Mouse (Mus musculus) kidney, postnatal 0 days (tissue): ENCODE measurements at regions not wholly inside any gene's neighbourhood (a gene's known extent, or its start where the extent isn't known, plus 50 kb on each side); places are given as distances from the start of the nearest gene placed in this dataset.

Experiments used
- ATAC-seq: fragments of 200-750 bp; cut with Nextera tagmentation; replicated peaks from 2 replicates; pipeline ENCODE4 v1.8.0; 2017; ENCODE audit warnings: low read depth, moderate number of reproducible peaks, moderate TSS enrichment, moderate library complexity; ENCODE audit not compliant: low FRiP score
- DNase-seq: peaks from one replicate; pipeline ENCODE4 v3.0.0-alpha.2; 2016; ENCODE audit warnings: low spot score
- H3K27ac ChIP-seq: fragments of 300-500 bp; sonication (generic); 2 replicates; pipeline ENCODE4 v1.5.1; 2014; ENCODE audit warnings: mild to moderate bottlenecking
- H3K27me3 ChIP-seq: fragments of 300-500 bp; sonication (generic); 2 replicates; pipeline ENCODE4 v1.6.1; 2014; ENCODE audit warnings: low read length, mixed read lengths; ENCODE audit not compliant: insufficient read depth
- H3K36me3 ChIP-seq: fragments of 300-500 bp; sonication (generic); 2 replicates; pipeline ENCODE4 v1.6.1; 2014; ENCODE audit warnings: low read length, mixed read lengths; ENCODE audit not compliant: insufficient read depth
- H3K4me1 ChIP-seq: fragments of 300-500 bp; sonication (generic); replicated peaks from 2 replicates; pipeline ENCODE4 v1.6.1; 2014; ENCODE audit warnings: antibody characterized with exemption, low read length, mixed read lengths; ENCODE audit not compliant: insufficient read depth
- H3K4me2 ChIP-seq: fragments of 300-500 bp; sonication (generic); 2 replicates; pipeline ENCODE4 v1.6.1; 2014; ENCODE audit warnings: mild to moderate bottlenecking, low read length, moderate library complexity, mixed read lengths
- H3K4me3 ChIP-seq: fragments of 300-500 bp; sonication (generic); replicated peaks from 2 replicates; pipeline ENCODE4 v1.5.1; 2014; ENCODE audit warnings: low read depth, low read length
- H3K9ac ChIP-seq: fragments of 300-500 bp; sonication (generic); 2 replicates; pipeline ENCODE4 v1.6.1; 2014; ENCODE audit warnings: low read depth, low read length
- H3K9me3 ChIP-seq: fragments of 300-500 bp; sonication (generic); replicated peaks from 2 replicates; pipeline ENCODE4 v1.6.1; 2016; ENCODE audit warnings: low read length, inconsistent platforms, mixed read lengths
- CTCF ChIP-seq: IDR thresholded peaks from 2 replicates; pipeline ENCODE4 v1.5.1; 2016; ENCODE audit warnings: antibody characterized with exemption, low read depth, mild to moderate bottlenecking, moderate library complexity
- WGBS: fragments of 180-500 bp; shearing (Covaris S2); extraction: QIAGEN DNeasy Blood & Tissue Kit; methylation state at CpG from one replicate; pipeline ENCODE4 v1.1.7; 2014; 5-methylcytosine and 5-hydroxymethylcytosine counted together

DNA sequence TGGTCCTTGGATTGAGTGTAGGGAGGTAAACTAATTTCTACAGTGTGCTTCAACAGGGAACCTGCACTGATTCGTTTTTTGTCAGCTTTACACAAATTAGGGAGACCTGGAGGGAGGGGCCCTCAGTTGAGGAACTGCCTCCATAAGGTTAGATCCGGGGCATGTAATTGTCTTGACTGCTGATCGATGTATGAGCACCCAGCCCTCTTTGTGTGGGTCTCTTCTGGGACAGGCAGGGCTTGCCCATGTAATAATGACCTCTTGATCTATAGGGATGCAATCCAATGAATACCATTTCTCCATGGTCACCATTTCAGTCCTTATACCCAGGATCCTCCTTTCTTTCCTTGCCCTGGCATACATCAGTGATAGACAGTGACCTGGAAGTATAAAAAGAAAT, 398.4 kb downstream of the Rergl start:
- no peak overlapping the region for H3K9ac ChIP-seq
- H3K4me3 ChIP-seq, result no peak overlapping the region
- H3K4me2 ChIP-seq, result no peak overlapping the region
- no peak overlapping the region for H3K27ac ChIP-seq
- no peaks in the 10 kb centered on the region for H3K27me3 ChIP-seq
- ATAC-seq, result no peak
- no peaks in the 10 kb centered on the region for H3K9me3 ChIP-seq
- DNase-seq, result no peak
- H3K4me1 ChIP-seq, result no peaks in the 10 kb centered on the region
- TF ChIP-seq CTCF, result no peak
- 70% methylated on average over 3 of the region's 3 CpGs for WGBS
- no peaks in the 10 kb centered on the region for H3K36me3 ChIP-seq

DNA sequence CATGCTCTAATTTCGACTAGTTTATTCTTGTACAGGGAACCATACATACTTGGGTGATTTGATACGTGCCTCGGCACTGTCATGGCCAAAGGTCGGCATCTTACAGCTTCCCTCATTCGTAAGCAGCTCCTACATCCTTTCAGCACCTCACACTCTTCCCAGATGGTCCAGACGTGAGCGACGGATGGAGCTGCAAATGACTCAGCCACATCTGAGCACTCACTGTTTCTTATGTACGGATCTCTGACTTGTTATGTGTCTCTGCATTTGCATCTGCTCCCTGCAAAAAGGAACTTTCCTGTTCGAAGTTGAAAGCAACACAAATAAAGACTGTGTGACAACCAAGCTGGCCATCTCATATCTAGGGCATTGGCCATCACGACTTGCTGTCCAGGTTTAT, 402.5 kb downstream of the Rergl start:
- Histone ChIP-seq H3K4me2 (no peak overlapping the region), H3K4me3 (no peak overlapping the region), H3K27me3 (no peaks in the 10 kb centered on the region), H3K4me1 (no peaks in the 10 kb centered on the region), H3K9ac (no peak overlapping the region), H3K9me3 (no peaks in the 10 kb centered on the region), H3K36me3 (no peaks in the 10 kb centered on the region), H3K27ac (no peak overlapping the region)
- DNase-seq (no peak), ATAC-seq (no peak)
- 76% methylated on average over 11 of the region's 11 CpGs for WGBS
- TF ChIP-seq CTCF, result no peak

DNA sequence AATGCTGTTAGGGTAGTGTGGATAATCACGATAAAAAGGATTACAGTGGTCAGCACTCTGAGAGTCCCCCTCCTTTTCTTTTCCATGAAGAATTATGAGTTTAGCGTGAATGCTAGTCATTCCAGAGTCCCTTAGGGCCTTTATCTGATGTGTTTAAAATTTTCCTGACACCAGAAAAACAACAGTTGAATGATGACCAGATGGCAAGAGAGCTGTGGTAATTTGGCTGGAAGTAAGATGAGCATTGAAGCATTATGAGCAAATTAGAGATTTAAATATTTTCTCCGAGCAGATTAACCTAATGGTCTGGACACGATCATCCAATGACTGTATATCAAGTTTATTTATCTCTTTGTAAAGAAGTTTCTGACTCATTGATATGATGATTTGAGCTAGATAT, 417.1 kb upstream of the Igbp1b start:
- Histone ChIP-seq H3K9me3 (no peaks in the 10 kb centered on the region), H3K4me1 (no peaks in the 10 kb centered on the region), H3K27me3 (no peaks in the 10 kb centered on the region), H3K9ac (no peak overlapping the region), H3K4me2 (no peak overlapping the region), H3K27ac (no peak overlapping the region), H3K4me3 (no peak overlapping the region), H3K36me3 (no peaks in the 10 kb centered on the region)
- WGBS, result 68% methylated on average over 4 of the region's 4 CpGs
- no peak for ATAC-seq
- DNase-seq, result no peak
- no peak for TF ChIP-seq CTCF

DNA sequence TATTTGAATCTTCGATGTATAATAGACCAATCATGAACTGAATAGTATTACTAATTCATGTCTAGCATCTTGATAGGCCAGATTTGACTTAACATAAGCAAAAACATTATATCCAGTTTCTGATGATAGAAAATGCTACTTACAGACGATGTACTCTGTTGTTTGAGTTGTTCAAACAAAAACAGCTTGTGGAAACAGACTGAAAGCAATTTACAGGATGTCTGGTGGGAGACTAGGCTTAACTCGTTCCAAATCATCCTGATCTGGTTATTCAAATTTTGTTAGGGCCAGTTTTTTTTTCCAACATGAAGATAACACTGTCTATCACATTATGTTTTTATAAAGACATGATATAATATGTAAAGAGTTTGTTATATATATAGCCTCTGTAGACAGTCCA, 369.4 kb upstream of the Igbp1b start:
- Histone ChIP-seq H3K9me3 (no peaks in the 10 kb centered on the region), H3K4me2 (no peak overlapping the region), H3K27me3 (no peaks in the 10 kb centered on the region), H3K4me3 (no peak overlapping the region), H3K36me3 (no peaks in the 10 kb centered on the region), H3K9ac (no peak overlapping the region), H3K27ac (no peak overlapping the region), H3K4me1 (no peaks in the 10 kb centered on the region)
- 70% methylated on average over 3 of the region's 3 CpGs for WGBS
- no peak for ATAC-seq
- no peak for DNase-seq
- no peak for TF ChIP-seq CTCF

DNA sequence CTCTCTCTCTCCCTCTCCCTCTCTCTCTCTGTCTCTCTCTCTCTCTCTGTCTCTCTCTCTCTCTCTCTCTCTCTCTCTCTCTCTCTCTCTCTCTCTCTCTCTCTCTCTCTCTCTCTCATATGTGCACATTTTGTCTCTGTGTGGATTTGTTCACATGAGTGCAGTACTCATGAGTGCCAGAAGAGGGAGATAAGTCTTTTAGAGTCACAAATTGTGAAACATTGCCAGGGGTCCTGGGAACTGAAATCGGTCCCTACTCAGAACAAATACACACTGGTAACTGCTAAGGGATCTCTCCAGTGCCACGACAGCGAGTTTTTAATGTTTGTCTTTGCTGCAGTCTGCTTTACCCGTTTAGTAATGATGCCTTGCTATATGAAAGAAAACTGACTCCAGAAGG, 356.2 kb upstream of the Igbp1b start:
- H3K9ac ChIP-seq, result no peak overlapping the region
- H3K4me2 ChIP-seq, result no peak overlapping the region
- ATAC-seq (no peak), DNase-seq (no peak)
- no peaks in the 10 kb centered on the region for H3K36me3 ChIP-seq
- no peaks in the 10 kb centered on the region for H3K9me3 ChIP-seq
- WGBS, result 80% methylated on average over 4 of the region's 4 CpGs
- H3K4me1 ChIP-seq, result no peaks in the 10 kb centered on the region
- peak; percentile 13; the same call in 1 of the 2 replicates for TF ChIP-seq CTCF
- H3K4me3 ChIP-seq, result no peak overlapping the region
- no peaks in the 10 kb centered on the region for H3K27me3 ChIP-seq
- H3K27ac ChIP-seq, result no peak overlapping the region

DNA sequence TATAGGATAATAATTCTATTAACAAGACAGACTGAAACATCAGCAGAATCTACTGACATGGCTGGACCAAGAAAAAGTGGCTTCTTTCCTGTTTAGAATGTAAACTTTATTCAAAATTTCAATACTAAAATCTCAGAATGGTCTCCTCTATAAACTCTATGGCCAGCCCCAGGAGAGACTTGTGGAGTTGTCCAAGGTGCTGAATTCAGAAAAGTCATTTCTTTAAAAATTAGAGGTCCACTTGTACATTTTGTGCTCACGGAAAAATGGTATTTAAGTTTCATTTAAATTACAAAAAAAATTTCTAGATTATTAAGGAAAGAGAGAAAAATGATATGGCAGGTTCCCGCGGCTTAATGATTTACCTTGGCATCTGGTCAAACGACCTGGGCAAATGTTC, 352.2 kb upstream of the Igbp1b start:
- ATAC-seq (no peak), DNase-seq (peak; percentile 32)
- TF ChIP-seq CTCF, result no peak

More for the DNA sequence above, 352.2 kb upstream of the Igbp1b start:
- Histone ChIP-seq H3K4me1 (no peaks in the 10 kb centered on the region), H3K4me3 (no peak overlapping the region), H3K27me3 (no peaks in the 10 kb centered on the region), H3K36me3 (no peaks in the 10 kb centered on the region), H3K4me2 (no peak overlapping the region), H3K9me3 (no peaks in the 10 kb centered on the region), H3K9ac (no peak overlapping the region), H3K27ac (no peak overlapping the region)
- WGBS, result 79% methylated on average over 4 of the region's 4 CpGs
